Mouse (Mus musculus) forebrain, postnatal 0 days (tissue): ENCODE measurements around the gene Ccnt1. TPM values are rescaled to one million over a fixed set of nuclear protein-coding genes. Genes with fewer than 3 reads are reported as not detected.
A peak's percentile ranks its signal among the peaks of the same experiment; 100 is the strongest.

Source experiments
- ATAC-seq: fragments of 200-750 bp; cut with Nextera tagmentation; 2 replicates; pipeline ENCODE4 v1.8.0; 2017; ENCODE audit warnings: mild to moderate bottlenecking, moderate library complexity
- DNase-seq: peaks from one replicate; pipeline ENCODE4 v3.0.0-alpha.2; 2015
- H3K27ac ChIP-seq: fragments of 300-500 bp; sonication (generic); 2 replicates; pipeline ENCODE4 v1.5.1; 2014; ENCODE audit warnings: low read depth, mild to moderate bottlenecking, antibody characterized with exemption, low read length, moderate library complexity, mixed read lengths
- H3K27me3 ChIP-seq: fragments of 300-500 bp; sonication (generic); 2 replicates; pipeline ENCODE4 v1.6.1; 2014; ENCODE audit warnings: mild to moderate bottlenecking, low read length, mixed read lengths; ENCODE audit not compliant: insufficient read depth
- H3K36me3 ChIP-seq: fragments of 300-500 bp; sonication (generic); 2 replicates; pipeline ENCODE4 v1.6.1; 2014; ENCODE audit warnings: mild to moderate bottlenecking, moderate library complexity; ENCODE audit not compliant: insufficient read depth
- H3K4me1 ChIP-seq: fragments of 300-500 bp; sonication (generic); 2 replicates; pipeline ENCODE4 v1.6.1; 2014; ENCODE audit warnings: antibody characterized with exemption; ENCODE audit not compliant: insufficient read depth
- H3K4me2 ChIP-seq: fragments of 300-500 bp; sonication (generic); 2 replicates; pipeline ENCODE4 v1.6.1; 2014; ENCODE audit warnings: low read depth, mild to moderate bottlenecking, moderate library complexity
- H3K4me3 ChIP-seq: fragments of 300-500 bp; sonication (generic); 2 replicates; pipeline ENCODE4 v1.5.1; 2014; ENCODE audit warnings: low read depth, low read length, mixed read lengths
- H3K9ac ChIP-seq: fragments of 300-500 bp; sonication (generic); 2 replicates; pipeline ENCODE4 v1.6.1; 2014; ENCODE audit warnings: mild to moderate bottlenecking
- H3K9me3 ChIP-seq: fragments of 300-500 bp; sonication (generic); 2 replicates; pipeline ENCODE4 v1.6.1; 2016; ENCODE audit warnings: low read length
- CTCF ChIP-seq: sonication (generic); IDR thresholded peaks from 2 replicates; pipeline ENCODE4 v1.5.1; 2016; ENCODE audit warnings: antibody characterized with exemption, control low read depth, low read depth
- WGBS: fragments of 180-500 bp; shearing (Covaris S2); extraction: QIAGEN DNeasy Blood & Tissue Kit; methylation state at CpG from one replicate; pipeline ENCODE4 v1.1.7; 2014; 5-methylcytosine and 5-hydroxymethylcytosine counted together
- polyA plus RNA-seq: library from polyadenylated mRNA; unstranded; fragments of >200 nt; fragmentation: Nextera tagmentation; extraction: Ambion mirVana; gene quantifications from 2 replicates; pipeline ENCODE4 v1.2.1, GENCODE M21; 2015
- total RNA-seq: library from RNA; depleted of rRNA; stranded (reverse); fragments of >200 nt; gene quantifications from 2 replicates; pipeline ENCODE4 v1.2.3, GENCODE M21; 2014; rRNA removed

Gene Ccnt1
- 51.1 and 52.0 TPM in 2 replicates for total RNA-seq
- 35.5 and 47.0 TPM in 2 replicates for polyA plus RNA-seq

GRCm38 (mm10) chr15:98570873-98571538 is at the start of gene Ccnt1, which contains the start of gene 4930415O20Rik:
Ccnt1 (minus strand) TSS chr15:98570923.
4930415O20Rik (plus strand) TSS chr15:98571004.
- DNase-seq: no peak
- no peak within 1 kb of the TSS for H3K4me3 ChIP-seq
- no peak within 1 kb of the TSS for H3K4me2 ChIP-seq
- no peak within 1 kb of the TSS for H3K27ac ChIP-seq
- no peak within 1 kb of the TSS for H3K9ac ChIP-seq
- no peak for TF ChIP-seq CTCF
- ATAC-seq: no peak
- H3K36me3 ChIP-seq: no peaks in the 10 kb centered on the region
- no peaks in the 10 kb centered on the region for H3K9me3 ChIP-seq
- H3K27me3 ChIP-seq: no peaks in the 10 kb centered on the region; the same call in 1 of the 2 replicates
- 86% methylated on average over 10 of the region's 10 CpGs for WGBS
- H3K4me1 ChIP-seq: peaks cover 10% of the 10 kb centered on the region

DNA sequence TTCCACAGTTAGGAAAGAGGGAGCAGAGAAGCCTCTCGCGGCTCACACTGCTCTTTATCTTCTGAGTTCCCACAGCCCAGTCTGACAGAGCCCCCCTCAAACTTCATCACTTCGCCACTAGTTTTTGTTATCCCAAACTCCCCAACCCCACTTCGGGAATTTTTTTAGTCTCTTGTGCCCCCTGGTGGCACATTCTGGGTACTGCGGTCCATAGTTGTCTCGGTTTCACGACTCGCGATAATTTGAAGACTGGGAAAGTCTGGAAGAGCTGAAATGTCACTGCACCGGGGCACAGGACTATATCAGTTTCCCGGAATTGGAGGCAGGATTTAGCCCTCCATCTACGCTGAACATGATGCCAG is 46.4 kb upstream of the Ccnt1 start:
- Histone ChIP-seq H3K27me3 (no peaks in the 10 kb centered on the region), H3K9ac (no peak overlapping the region), H3K4me2 (no peak overlapping the region), H3K27ac (no peak overlapping the region), H3K4me3 (no peak overlapping the region), H3K9me3 (no peaks in the 10 kb centered on the region), H3K36me3 (no peaks in the 10 kb centered on the region), H3K4me1 (no peaks in the 10 kb centered on the region)
- peak; percentile 92 for TF ChIP-seq CTCF
- DNase-seq: peak; percentile 92
- under 1% methylated on average over 12 of the region's 12 CpGs for WGBS
- peak; percentile 74 for ATAC-seq

GRCm38 (mm10) chr15:98616362-98617175 is 45.8 kb upstream of the Ccnt1 start:
- no peak overlapping the region for H3K9ac ChIP-seq
- H3K27ac ChIP-seq: no peak overlapping the region
- no peaks in the 10 kb centered on the region for H3K4me1 ChIP-seq
- TF ChIP-seq CTCF: no peak
- H3K4me2 ChIP-seq: no peak overlapping the region
- no peak overlapping the region for H3K4me3 ChIP-seq
- no peaks in the 10 kb centered on the region for H3K9me3 ChIP-seq
- H3K36me3 ChIP-seq: no peaks in the 10 kb centered on the region
- WGBS: 36% methylated on average over 20 of the region's 20 CpGs
- ATAC-seq (no peak), DNase-seq (no peak)
- no peaks in the 10 kb centered on the region for H3K27me3 ChIP-seq

DNA sequence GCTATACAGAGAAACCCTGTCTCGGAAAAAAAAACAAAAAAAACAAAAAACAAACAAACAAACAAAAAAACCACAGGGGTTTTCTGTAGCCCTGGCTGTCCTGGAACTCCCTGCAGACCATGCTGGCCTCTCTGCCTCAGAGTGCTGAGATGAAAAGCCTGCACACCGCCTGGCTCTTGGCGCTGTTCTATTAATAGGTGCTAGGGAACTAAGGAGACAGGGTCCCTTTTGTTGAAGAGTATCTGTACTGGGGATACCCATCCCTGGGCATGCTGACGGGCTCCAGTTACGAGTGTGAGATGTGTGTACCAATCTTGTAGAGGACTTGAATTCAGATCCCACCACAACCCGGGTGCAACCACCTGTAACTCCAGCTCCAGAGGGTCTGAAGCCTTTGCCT is 45.0 kb upstream of the Ccnt1 start:
- Histone ChIP-seq H3K27ac (no peak overlapping the region), H3K4me1 (no peaks in the 10 kb centered on the region), H3K4me3 (no peak overlapping the region), H3K27me3 (no peaks in the 10 kb centered on the region), H3K9me3 (no peaks in the 10 kb centered on the region), H3K9ac (no peak overlapping the region), H3K4me2 (no peak overlapping the region), H3K36me3 (no peaks in the 10 kb centered on the region)
- no peak for ATAC-seq
- DNase-seq: no peak
- TF ChIP-seq CTCF: no peak
- 64% methylated on average over 6 of the region's 6 CpGs for WGBS

- no peak for DNase-seq
- Histone ChIP-seq H3K9ac (no peak overlapping the region), H3K4me3 (no peak overlapping the region), H3K9me3 (no peaks in the 10 kb centered on the region), H3K36me3 (no peaks in the 10 kb centered on the region), H3K4me2 (no peak overlapping the region), H3K4me1 (no peaks in the 10 kb centered on the region), H3K27ac (no peak overlapping the region), H3K27me3 (no peaks in the 10 kb centered on the region)
- WGBS: 51% methylated on average over 6 of the region's 6 CpGs
- TF ChIP-seq CTCF: no peak
- ATAC-seq: no peak
These were observed 44.2 kb upstream of the Ccnt1 start for GRCm38 (mm10) chr15:98614971-98615370.

DNA sequence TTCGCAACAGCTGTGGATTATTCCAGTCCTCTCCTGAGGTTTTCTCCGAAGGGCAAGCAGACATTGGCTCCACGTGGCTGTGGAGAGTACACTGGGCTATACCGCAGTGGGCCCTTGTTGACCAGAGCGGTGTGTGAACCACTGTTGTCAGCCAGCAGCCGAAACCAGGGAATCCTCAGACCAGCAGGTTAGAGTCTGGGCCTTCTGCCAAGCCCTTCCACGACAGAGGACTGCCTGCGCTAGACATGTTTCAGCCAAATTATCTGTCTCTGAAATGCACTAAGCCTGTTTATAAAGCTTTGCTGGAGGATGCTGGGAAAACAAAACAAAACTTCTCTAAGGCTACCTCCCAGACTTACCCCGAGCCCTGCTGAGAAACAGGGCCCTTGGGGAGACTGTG is 43.8 kb upstream of the Ccnt1 start:
- no peak for TF ChIP-seq CTCF
- no peak overlapping the region for H3K9ac ChIP-seq
- H3K4me1 ChIP-seq: no peaks in the 10 kb centered on the region
- H3K36me3 ChIP-seq: no peaks in the 10 kb centered on the region
- WGBS: 33% methylated on average over 9 of the region's 9 CpGs
- no peak overlapping the region for H3K27ac ChIP-seq
- no peaks in the 10 kb centered on the region for H3K27me3 ChIP-seq
- no peaks in the 10 kb centered on the region for H3K9me3 ChIP-seq
- DNase-seq (no peak), ATAC-seq (no peak)
- no peak overlapping the region for H3K4me2 ChIP-seq
- no peak overlapping the region for H3K4me3 ChIP-seq

GRCm38 (mm10) chr15:98612229-98612628 is 41.5 kb upstream of the Ccnt1 start:
- H3K4me2 ChIP-seq: no peak overlapping the region
- DNase-seq (no peak), ATAC-seq (no peak)
- no peak for TF ChIP-seq CTCF
- no peak overlapping the region for H3K27ac ChIP-seq
- H3K4me3 ChIP-seq: no peak overlapping the region
- H3K9ac ChIP-seq: no peak overlapping the region
- H3K9me3 ChIP-seq: no peaks in the 10 kb centered on the region
- WGBS: 96% methylated on average over 3 of the region's 3 CpGs
- peaks cover 12% of the 10 kb centered on the region for H3K4me1 ChIP-seq
- no peaks in the 10 kb centered on the region for H3K36me3 ChIP-seq
- H3K27me3 ChIP-seq: no peaks in the 10 kb centered on the region
